Mouse (Mus musculus): ENCODE measurements at regions not wholly inside any gene's neighbourhood (a gene's known extent, or its start where the extent isn't known, plus 50 kb on each side); places are given as distances from the start of the nearest gene placed in this dataset.

- TF ChIP-seq CTCF (IDR thresholded peaks at IDR 0.05; ENCODE audit: borderline replicate concordance, insufficient read depth, low read depth, low read length) (no peak), POLR2A (IDR thresholded peaks at IDR 0.05; ENCODE audit: borderline replicate concordance, insufficient read depth, low read length) (no peak)
Observed at GRCm38 (mm10) chr3:53325080-53325479, 138.1 kb downstream of the Nhlrc3 start.
